Mouse (Mus musculus): ENCODE results near the gene Mcl1. TPM values are rescaled to one million over a fixed set of nuclear protein-coding genes. Genes with fewer than 3 reads are reported as not detected.
"Not testable (repeated sequence)": the region's sequence is repeated elsewhere in the genome, so short reads cannot be mapped to it uniquely, and the experiment has no call there.

Gene Mcl1
- polyA plus RNA-seq, 1 experiment from 2014 or later = 42.1 TPM

- Histone ChIP-seq H3K27ac (0 out of 2 replicates have a peak overlapping the region, but pooled peaks have one; percentile 26), H3K36me3 (replicated peaks) (no peaks in the 10 kb centered on the region), H3K4me3 (no peak overlapping the region), H3K9me3 (no peaks in the 10 kb centered on the region), H3K27me3 (ENCODE audit: poor library complexity, severe bottlenecking) (no peaks in the 10 kb centered on the region), H3K4me1 (peaks cover 20% of the 10 kb centered on the region)
- no peak for DNase-seq (ENCODE audit: extremely low spot score, low spot score)
- 51% methylated on average over 7 of the region's 7 CpGs for WGBS
Observed at GRCm38 (mm10) chr3:95652204-95652811, 6.3 kb upstream of the Mcl1 start.

- Histone ChIP-seq H3K9me3 (no peaks in the 10 kb centered on the region), H3K27me3 (ENCODE audit: poor library complexity, severe bottlenecking) (no peaks in the 10 kb centered on the region), H3K27ac (0 out of 2 replicates have a peak overlapping the region, but pooled peaks have one; percentile 11), H3K36me3 (replicated peaks) (no peaks in the 10 kb centered on the region), H3K4me1 (peaks cover 24% of the 10 kb centered on the region), H3K4me3 (no peak overlapping the region)
- 11% methylated on average over 6 of the region's 6 CpGs for WGBS
- no peak for DNase-seq (ENCODE audit: extremely low spot score, low spot score)
Observed at GRCm38 (mm10) chr3:95652871-95653270, 5.7 kb upstream of the Mcl1 start.

GRCm38 (mm10) chr3:95653473-95654034 lies 5.0 kb upstream of the Mcl1 start:
- no peak overlapping the region for H3K4me3 ChIP-seq
- WGBS = 24% methylated on average over 11 of the region's 11 CpGs
- no peaks in the 10 kb centered on the region for H3K9me3 ChIP-seq
- H3K4me1 ChIP-seq = peaks cover 25% of the 10 kb centered on the region
- no peaks in the 10 kb centered on the region for H3K36me3 ChIP-seq (replicated peaks)
- no peak for DNase-seq (ENCODE audit: extremely low spot score, low spot score)
- H3K27me3 ChIP-seq (ENCODE audit: poor library complexity, severe bottlenecking) = no peaks in the 10 kb centered on the region
- H3K27ac ChIP-seq = peak overlapping the region; percentile 48

DNA sequence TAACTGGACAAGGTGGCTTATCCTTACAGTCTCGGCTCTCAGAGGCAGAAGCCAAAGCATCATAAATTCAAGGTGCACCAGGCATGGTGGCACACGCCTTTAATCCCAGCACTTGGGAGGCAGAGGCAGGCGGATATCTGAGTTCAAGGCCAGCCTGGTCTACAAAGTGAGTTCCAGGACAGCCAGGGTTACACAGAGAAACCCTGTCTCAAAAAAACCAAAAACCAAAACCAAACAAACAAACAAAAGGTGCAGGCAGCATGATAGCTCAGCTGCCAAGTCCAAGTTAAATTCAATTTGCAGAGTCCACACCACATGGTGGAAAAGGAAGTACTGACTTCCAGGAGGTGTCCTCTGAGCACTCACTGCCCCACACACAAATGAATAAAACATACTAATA lies 4.2 kb upstream of the Mcl1 start:
- H3K27ac ChIP-seq; DNase-seq (ENCODE audit: extremely low spot score, low spot score); H3K27me3 ChIP-seq (ENCODE audit: poor library complexity, severe bottlenecking); H3K36me3 ChIP-seq (replicated peaks); H3K9me3 ChIP-seq; H3K4me3 ChIP-seq: not testable (repeated sequence)
- peaks cover 25% of the 10 kb centered on the region for H3K4me1 ChIP-seq
- WGBS = 91% methylated on average over 3 of the region's 3 CpGs

DNA sequence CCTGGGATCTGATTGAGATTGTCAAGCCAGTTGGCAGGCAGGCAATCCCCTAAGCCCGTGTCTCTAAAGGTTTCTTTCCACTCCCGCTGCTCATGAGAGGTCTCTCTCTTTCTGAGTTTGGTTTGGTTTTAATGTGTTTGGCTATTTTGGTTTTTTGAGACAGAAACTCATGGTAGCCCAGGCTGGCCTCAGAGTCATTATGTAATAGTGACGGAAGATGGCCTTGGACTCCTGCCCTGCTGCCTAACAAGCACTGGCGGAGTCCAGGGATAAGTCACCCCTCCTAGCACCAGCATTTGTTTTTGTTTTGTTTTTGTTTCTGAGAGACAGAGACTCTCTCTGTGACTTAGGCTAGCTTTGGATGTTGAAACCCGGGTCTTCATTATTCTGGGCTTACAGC lies 3.2 kb upstream of the Mcl1 start:
- Histone ChIP-seq H3K4me1 (peaks cover 29% of the 10 kb centered on the region), H3K36me3 (replicated peaks) (peaks cover 6% of the 10 kb centered on the region), H3K9me3 (no peaks in the 10 kb centered on the region), H3K27ac (no peak overlapping the region), H3K4me3 (no peak overlapping the region), H3K27me3 (ENCODE audit: poor library complexity, severe bottlenecking) (no peaks in the 10 kb centered on the region)
- 86% methylated on average over 5 of the region's 5 CpGs for WGBS
- DNase-seq (ENCODE audit: extremely low spot score, low spot score) = no peak

DNA sequence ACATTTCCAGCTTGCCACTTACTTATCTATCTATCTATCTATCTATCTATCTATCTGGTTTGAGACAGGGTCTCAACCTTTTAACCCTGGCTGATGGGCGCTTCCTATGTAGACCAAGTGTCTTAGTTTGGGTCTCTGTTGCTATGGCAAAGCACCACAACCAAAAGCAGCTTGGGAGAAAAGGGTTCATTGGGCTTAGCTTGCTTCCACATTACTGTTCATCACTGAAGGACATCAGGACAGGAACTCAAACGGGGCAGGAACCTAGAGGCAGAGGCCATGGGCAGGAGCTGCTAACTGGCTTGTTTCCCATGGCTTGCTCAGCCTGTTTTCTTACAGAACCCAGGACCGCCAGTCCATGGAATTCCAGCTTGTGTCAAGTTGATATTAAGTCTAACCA lies 1.5 kb upstream of the Mcl1 start:
- Histone ChIP-seq H3K4me3 (peak overlapping the region; percentile 99; the same call in 1 of the 2 replicates), H3K36me3 (replicated peaks) (peaks cover 23% of the 10 kb centered on the region), H3K4me1 (peaks cover 45% of the 10 kb centered on the region), H3K27ac (no peak overlapping the region), H3K27me3 (ENCODE audit: poor library complexity, severe bottlenecking) (no peaks in the 10 kb centered on the region), H3K9me3 (no peaks in the 10 kb centered on the region)
- 92% methylated on average over 3 of the region's 3 CpGs for WGBS
- DNase-seq (ENCODE audit: extremely low spot score, low spot score) = no peak

DNA sequence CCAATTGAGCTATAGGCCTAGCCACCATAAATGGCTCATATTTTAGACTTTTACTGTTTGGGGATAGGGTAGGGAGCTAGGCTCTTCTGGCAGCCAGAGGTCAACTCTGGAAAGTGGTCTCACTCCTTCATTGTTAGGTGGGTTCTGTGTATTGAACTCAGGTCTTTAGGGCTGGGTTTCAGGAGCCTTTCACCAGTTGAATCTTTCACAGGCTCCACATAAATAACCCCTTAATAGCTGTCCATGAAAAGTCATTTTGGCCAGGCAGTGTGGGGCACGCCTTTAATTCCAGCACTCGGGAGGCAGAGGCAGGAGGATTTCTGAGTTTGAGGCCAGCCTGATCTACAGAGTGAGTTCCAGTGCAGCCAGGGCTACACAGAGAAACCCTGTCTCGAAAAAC lies 877 bp upstream of the Mcl1 start:
- 87% methylated on average over 3 of the region's 3 CpGs for WGBS
- no peaks in the 10 kb centered on the region for H3K27me3 ChIP-seq (ENCODE audit: poor library complexity, severe bottlenecking)
- peak overlapping the region; percentile 100 for H3K27ac ChIP-seq

DNA sequence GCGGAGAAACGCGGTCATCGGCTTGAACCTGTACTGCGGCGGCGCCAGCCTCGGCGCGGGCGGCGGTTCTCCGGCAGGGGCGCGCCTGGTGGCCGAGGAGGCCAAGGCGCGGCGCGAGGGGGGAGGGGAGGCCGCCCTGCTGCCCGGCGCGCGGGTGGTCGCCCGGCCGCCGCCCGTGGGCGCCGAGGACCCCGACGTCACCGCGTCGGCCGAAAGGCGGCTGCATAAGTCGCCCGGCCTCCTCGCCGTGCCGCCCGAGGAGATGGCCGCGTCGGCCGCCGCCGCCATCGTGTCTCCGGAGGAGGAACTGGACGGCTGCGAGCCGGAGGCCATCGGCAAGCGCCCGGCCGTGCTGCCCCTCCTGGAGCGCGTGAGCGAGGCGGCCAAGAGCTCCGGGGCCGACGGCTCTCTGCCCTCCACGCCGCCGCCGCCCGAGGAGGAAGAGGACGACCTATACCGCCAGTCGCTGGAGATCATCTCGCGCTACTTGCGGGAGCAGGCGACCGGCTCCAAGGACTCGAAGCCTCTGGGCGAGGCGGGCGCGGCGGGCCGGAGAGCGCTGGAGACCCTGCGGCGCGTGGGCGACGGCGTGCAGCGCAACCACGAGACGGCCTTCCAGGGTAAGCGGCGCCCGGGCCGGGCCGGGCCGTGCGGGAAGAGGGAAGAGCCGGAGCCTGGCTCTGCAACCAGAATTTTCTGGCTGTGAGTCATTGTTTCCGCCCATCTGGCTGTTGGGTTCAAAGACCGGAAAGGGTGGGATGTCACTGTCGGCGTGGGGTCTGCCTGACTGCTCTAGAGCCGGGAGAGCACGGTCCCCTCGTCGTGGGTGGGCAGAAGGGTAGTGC lies 502 bp downstream of the Mcl1 start:
- Histone ChIP-seq H3K4me1 (peaks cover 45% of the 10 kb centered on the region), H3K9me3 (no peaks in the 10 kb centered on the region), H3K4me3 (peak overlapping the region; percentile 99), H3K27ac (peak overlapping the region; percentile 100), H3K36me3 (replicated peaks) (peaks cover 43% of the 10 kb centered on the region), H3K27me3 (ENCODE audit: poor library complexity, severe bottlenecking) (no peaks in the 10 kb centered on the region)
- DNase-seq (ENCODE audit: extremely low spot score, low spot score) = peak; percentile 84
- under 1% methylated on average over 97 of the region's 113 CpGs for WGBS

More for the DNA sequence above, 877 bp upstream of the Mcl1 start:
- Histone ChIP-seq H3K9me3 (no peaks in the 10 kb centered on the region), H3K36me3 (replicated peaks) (peaks cover 29% of the 10 kb centered on the region), H3K4me1 (peaks cover 45% of the 10 kb centered on the region), H3K4me3 (peak overlapping the region; percentile 99)
- no peak for DNase-seq (ENCODE audit: extremely low spot score, low spot score)

GRCm38 (mm10) chr3:95659948-95660347 lies 1.4 kb downstream of the Mcl1 start:
- 6% methylated on average over 8 of the region's 8 CpGs for WGBS
- H3K4me3 ChIP-seq = peak overlapping the region; percentile 99
- peak overlapping the region; percentile 100 for H3K27ac ChIP-seq
- peaks cover 54% of the 10 kb centered on the region for H3K4me1 ChIP-seq
- H3K27me3 ChIP-seq (ENCODE audit: poor library complexity, severe bottlenecking) = no peaks in the 10 kb centered on the region
- H3K9me3 ChIP-seq = no peaks in the 10 kb centered on the region
- H3K36me3 ChIP-seq (replicated peaks) = peaks cover 51% of the 10 kb centered on the region
- DNase-seq (ENCODE audit: extremely low spot score, low spot score) = no peak

- Histone ChIP-seq H3K4me3 (peak overlapping the region; percentile 99), H3K36me3 (replicated peaks) (peaks cover 59% of the 10 kb centered on the region), H3K27me3 (ENCODE audit: poor library complexity, severe bottlenecking) (no peaks in the 10 kb centered on the region), H3K9me3 (no peaks in the 10 kb centered on the region), H3K27ac (peak overlapping the region; percentile 100; the same call in 1 of the 2 replicates), H3K4me1 (peaks cover 61% of the 10 kb centered on the region)
- WGBS = 73% methylated on average over 2 of the region's 2 CpGs
- DNase-seq (ENCODE audit: extremely low spot score, low spot score) = no peak
Observed at GRCm38 (mm10) chr3:95660788-95661478, 2.3 kb downstream of the Mcl1 start.

GRCm38 (mm10) chr3:95661945-95662715 lies 3.5 kb downstream of the Mcl1 start:
- H3K4me1 ChIP-seq = peaks cover 72% of the 10 kb centered on the region
- no peak overlapping the region for H3K27ac ChIP-seq
- WGBS = 69% methylated on average over 7 of the region's 7 CpGs
- no peaks in the 10 kb centered on the region for H3K9me3 ChIP-seq
- H3K36me3 ChIP-seq (replicated peaks) = peaks cover 67% of the 10 kb centered on the region
- H3K27me3 ChIP-seq (ENCODE audit: poor library complexity, severe bottlenecking) = no peaks in the 10 kb centered on the region
- no peak for DNase-seq (ENCODE audit: extremely low spot score, low spot score)
- H3K4me3 ChIP-seq = peak overlapping the region; percentile 99; the same call in 1 of the 2 replicates

Measured in forebrain, embryonic 10.5 days (tissue).